Mouse (Mus musculus) megakaryocyte, adult 5-6 weeks (primary cell): ENCODE results near the gene March10. TPM values are rescaled to one million over a fixed set of nuclear protein-coding genes. Genes with fewer than 3 reads are reported as not detected.

Experiments used
- ATAC-seq: 2 replicates; pipeline ENCODE4 v1.8.0; 2016; ENCODE audit warnings: mild to moderate bottlenecking, inconsistent platforms; ENCODE audit not compliant: poor library complexity, severe bottlenecking
- total RNA-seq, 2 experiments: library from RNA; stranded (forward) in 1 of 2; stranded (reverse) in 1 of 2; fragments of 153-499, 151-499 nt in 1 of 2; fragments of 221-1000, 200-1000 nt in 1 of 2; gene quantifications; 2 replicates each; pipeline versions ENCODE4 v1.2.3 to v1.2.4; 2015 to 2017

March10 gene
- total RNA-seq, 2 experiments from 2014 or later = not detected

GRCm38 (mm10) chr11:105356301-105356700 lies 100.2 kb downstream of the March10 start:
- no peak for ATAC-seq

GRCm38 (mm10) chr11:105353891-105354280 lies 102.6 kb downstream of the March10 start:
- ATAC-seq = no peak

GRCm38 (mm10) chr11:105352954-105353890 lies 103.3 kb downstream of the March10 start:
- ATAC-seq = no peak

GRCm38 (mm10) chr11:105352152-105352551 lies 104.4 kb downstream of the March10 start:
- no peak for ATAC-seq

GRCm38 (mm10) chr11:105350643-105351042 lies 105.9 kb downstream of the March10 start:
- ATAC-seq = no peak

- no peak for ATAC-seq
Measured at GRCm38 (mm10) chr11:105349780-105350324, 106.7 kb downstream of the March10 start.

GRCm38 (mm10) chr11:105348495-105348982 lies 108.0 kb downstream of the March10 start:
- ATAC-seq = no peak

- peak; percentile 77 for ATAC-seq
Measured at GRCm38 (mm10) chr11:105347162-105348161, 109.1 kb downstream of the March10 start.

- no peak for ATAC-seq
Measured at GRCm38 (mm10) chr11:105345284-105345683, 111.3 kb downstream of the March10 start.

GRCm38 (mm10) chr11:105338596-105339390 lies 117.7 kb downstream of the March10 start:
- no peak for ATAC-seq

- ATAC-seq = no peak
Measured at GRCm38 (mm10) chr11:105333867-105334670, 122.5 kb downstream of the March10 start.

- ATAC-seq = no peak
Measured at GRCm38 (mm10) chr11:105332468-105332867, 124.1 kb downstream of the March10 start.

GRCm38 (mm10) chr11:105331732-105332131 lies 124.8 kb downstream of the March10 start:
- ATAC-seq = no peak

- ATAC-seq = no peak
Measured at GRCm38 (mm10) chr11:105331129-105331528, 125.4 kb downstream of the March10 start.

GRCm38 (mm10) chr11:105329962-105330361 lies 126.6 kb downstream of the March10 start:
- no peak for ATAC-seq

GRCm38 (mm10) chr11:105327101-105327500 lies 129.4 kb downstream of the March10 start:
- no peak for ATAC-seq

- ATAC-seq = no peak
Measured at GRCm38 (mm10) chr11:105323530-105323929, 133.0 kb downstream of the March10 start.

- no peak for ATAC-seq
Measured at GRCm38 (mm10) chr11:105321090-105321489, 135.4 kb downstream of the March10 start.

GRCm38 (mm10) chr11:105317769-105318168 lies 138.8 kb downstream of the March10 start:
- no peak for ATAC-seq
